Mouse (Mus musculus): ENCODE measurements around the gene Pkmyt1.

DNA sequence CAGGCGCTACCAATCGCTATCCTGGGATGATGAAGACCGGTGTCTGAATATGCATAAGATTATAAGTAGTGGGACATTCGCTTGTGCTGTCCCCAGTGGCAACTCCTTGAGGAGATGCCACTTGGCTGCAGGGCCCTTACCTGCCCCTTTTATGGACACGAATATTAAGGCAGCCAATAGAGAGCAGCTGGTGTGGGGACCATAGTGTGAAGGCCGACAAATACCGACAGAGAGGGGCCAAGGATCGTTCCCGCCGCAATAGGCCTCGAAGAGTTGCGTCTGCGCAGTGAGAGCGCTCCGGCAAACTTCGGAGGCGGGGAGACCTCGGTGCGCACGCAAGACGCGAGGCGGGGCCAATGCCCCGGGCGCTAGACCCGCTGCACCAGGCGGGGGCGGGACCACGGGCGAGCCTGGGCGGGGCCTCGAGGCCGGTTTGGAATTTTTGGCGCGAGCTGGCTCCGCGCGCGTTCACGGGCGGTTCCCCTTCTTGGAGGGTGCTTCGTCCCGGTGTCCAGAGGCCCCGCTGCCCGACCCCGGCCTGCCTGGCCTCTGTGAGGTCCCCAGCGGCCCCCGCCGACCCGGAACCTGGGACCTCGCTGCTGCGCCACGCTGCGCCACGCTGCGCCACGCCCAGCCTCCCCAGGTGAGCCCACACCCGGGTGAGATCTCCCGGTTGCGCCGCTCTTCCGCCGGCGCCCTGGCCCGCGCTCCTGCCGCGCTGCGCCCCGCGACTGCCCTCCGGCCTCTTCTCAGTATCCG lies at the start of gene Pkmyt1:
- no peak for TF ChIP-seq TAL1 (IDR thresholded peaks at IDR 0.05; ENCODE audit: low read length)
- TF ChIP-seq GATA1 (IDR thresholded peaks at IDR 0.05; ENCODE audit: low read length), result no peak
